Mouse (Mus musculus): ENCODE data around the gene Foxm1. TPM values are rescaled to one million over a fixed set of nuclear protein-coding genes. Genes with fewer than 3 reads are reported as not detected.
"Not testable (repeated sequence)": the region's sequence is repeated elsewhere in the genome, so short reads cannot be mapped to it uniquely, and the experiment has no call there.

Gene Foxm1
- polyA plus RNA-seq, 1 experiment: 5.5 TPM

DNA sequence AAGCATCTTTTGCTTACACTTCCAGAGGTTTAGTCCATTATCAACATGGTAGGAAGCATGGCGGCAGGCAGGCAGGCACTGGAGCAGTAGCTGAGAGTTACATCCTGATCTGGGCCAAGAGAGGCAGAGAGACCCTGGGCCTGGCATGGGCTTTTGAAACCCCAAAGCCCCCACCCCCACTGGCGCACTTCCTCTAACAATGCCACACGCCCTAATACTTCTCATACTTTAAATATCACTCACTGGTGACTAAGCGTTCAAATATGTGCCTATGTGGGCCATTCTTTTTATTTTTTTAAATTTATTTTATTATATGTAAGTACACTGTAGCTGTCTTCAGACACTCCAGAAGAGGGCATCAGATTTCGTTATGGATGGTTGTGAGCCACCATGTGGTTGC is 3.7 kb downstream of the Foxm1 start:
- Histone ChIP-seq H3K4me1 (ENCODE audit: control insufficient read depth, insufficient read depth, low read length) (peaks cover 3% of the 10 kb centered on the region; the same call in 1 of the 2 replicates), H3K4me3 (replicated peaks; ENCODE audit: extremely low read depth, low read depth, low read length) (no peak overlapping the region)
- no peak for DNase-seq
- no peak for TF ChIP-seq POLR2A (IDR thresholded peaks at IDR 0.05; ENCODE audit: borderline replicate concordance, extremely low read depth, low read depth, low read length)
- TF ChIP-seq CTCF (IDR thresholded peaks at IDR 0.05; ENCODE audit: insufficient read depth, low read length): no peak
- WGBS: 84% methylated on average over 5 of the region's 5 CpGs

DNA sequence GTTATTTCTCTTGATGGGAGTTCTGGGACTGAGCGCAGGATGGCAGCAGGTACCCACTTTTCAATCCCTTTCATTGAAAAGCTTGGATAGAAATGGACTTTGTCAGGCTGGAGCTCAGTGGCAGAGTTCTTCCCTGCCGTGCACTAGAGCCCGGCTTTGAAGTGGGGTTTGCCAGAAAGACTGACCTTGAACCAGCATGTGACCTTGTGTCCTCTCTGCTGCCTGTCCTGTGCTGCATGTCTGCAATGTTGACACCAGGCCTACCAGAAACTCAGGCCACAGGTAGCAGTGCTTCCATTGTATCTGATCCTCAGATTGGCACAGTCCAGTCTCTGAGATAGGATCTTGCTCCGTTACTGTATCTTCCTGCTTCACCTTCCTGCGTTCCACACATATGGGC is 7.3 kb downstream of the Foxm1 start:
- Histone ChIP-seq H3K4me3 (replicated peaks; ENCODE audit: extremely low read depth, low read depth, low read length) (no peak overlapping the region), H3K4me1 (ENCODE audit: control insufficient read depth, insufficient read depth, low read length) (no peaks in the 10 kb centered on the region)
- TF ChIP-seq CTCF (IDR thresholded peaks at IDR 0.05; ENCODE audit: insufficient read depth, low read length): no peak
- TF ChIP-seq POLR2A (IDR thresholded peaks at IDR 0.05; ENCODE audit: borderline replicate concordance, extremely low read depth, low read depth, low read length): no peak
- WGBS: 93% methylated on average over 5 of the region's 5 CpGs
- no peak for DNase-seq

DNA sequence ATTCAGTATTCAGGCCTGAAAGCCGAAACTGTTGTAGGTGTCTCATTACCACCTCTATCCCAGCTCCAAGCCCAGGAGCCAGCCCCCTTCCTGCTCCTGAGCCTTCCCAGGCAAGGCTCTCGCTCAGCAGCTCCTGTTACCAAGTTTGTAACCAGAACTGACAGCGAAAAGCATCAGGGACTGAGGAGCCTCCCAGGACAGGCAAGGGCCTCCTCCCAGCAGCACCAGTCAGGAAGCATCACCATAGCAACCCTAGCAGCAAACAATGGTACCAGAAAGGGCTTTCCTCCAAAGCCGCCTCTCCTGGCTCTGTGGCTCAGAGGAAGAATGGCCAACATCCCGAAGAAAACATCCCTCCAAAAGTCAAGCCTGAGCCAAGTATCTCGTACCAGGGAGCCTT is 12.4 kb downstream of the Foxm1 start, which contains the start of the genes Tex52 and Gm44596:
Gene Tex52 (plus strand): TSS at position 265 of the 400 bp plus-strand sequence.
Gene Gm44596 (plus strand): TSS at position 312 of the 400 bp plus-strand sequence.
- 32% methylated on average over 6 of the region's 6 CpGs for WGBS
- TF ChIP-seq CTCF (IDR thresholded peaks at IDR 0.05; ENCODE audit: insufficient read depth, low read length): no peak
- TF ChIP-seq POLR2A (IDR thresholded peaks at IDR 0.05; ENCODE audit: borderline replicate concordance, extremely low read depth, low read depth, low read length): no peak
- Histone ChIP-seq H3K4me1 (ENCODE audit: control insufficient read depth, insufficient read depth, low read length) (no peaks in the 10 kb centered on the region), H3K4me3 (replicated peaks; ENCODE audit: extremely low read depth, low read depth, low read length) (no peak within 1 kb of the TSS)
- DNase-seq: no peak

DNA sequence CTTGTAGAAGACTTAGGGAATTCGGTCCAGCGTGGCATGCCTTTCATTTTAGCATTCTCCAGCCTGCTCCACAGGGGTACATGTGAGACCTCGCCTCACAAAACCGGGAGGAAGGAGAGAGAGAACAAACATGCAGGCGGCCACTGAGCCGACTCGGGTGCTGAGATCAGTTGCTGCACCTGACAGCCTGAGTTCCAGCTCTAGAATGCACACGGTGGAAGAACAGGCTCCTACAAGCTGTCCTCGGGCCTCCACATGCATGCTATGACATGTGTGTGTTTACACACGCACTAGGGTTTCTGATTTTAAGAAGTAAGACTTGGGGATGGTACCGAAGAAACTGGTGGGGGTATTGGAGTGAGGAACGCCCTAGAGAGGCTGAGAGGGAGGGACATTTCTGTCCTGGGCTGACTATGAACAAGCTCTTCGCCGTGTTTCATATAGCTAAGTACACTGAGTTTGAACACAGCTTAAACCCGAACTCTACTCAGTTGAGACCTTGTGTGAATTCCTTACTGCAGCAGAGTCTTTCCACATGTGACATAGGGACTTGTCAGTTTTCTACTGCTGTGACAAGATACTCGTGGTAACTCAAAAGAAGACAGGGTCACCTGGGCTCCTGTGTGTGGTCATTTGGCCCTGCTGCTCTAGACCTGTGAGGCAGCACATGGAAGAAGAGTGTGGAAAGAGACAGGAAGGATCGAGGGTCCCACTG is 13.8 kb downstream of the Foxm1 start:
- no peak for DNase-seq
- TF ChIP-seq POLR2A (IDR thresholded peaks at IDR 0.05; ENCODE audit: borderline replicate concordance, extremely low read depth, low read depth, low read length): no peak
- TF ChIP-seq CTCF (IDR thresholded peaks at IDR 0.05; ENCODE audit: insufficient read depth, low read length): no peak
- H3K4me3 ChIP-seq (replicated peaks; ENCODE audit: extremely low read depth, low read depth, low read length): no peak overlapping the region
- H3K4me1 ChIP-seq (ENCODE audit: control insufficient read depth, insufficient read depth, low read length): no peaks in the 10 kb centered on the region
- 87% methylated on average over 17 of the region's 17 CpGs for WGBS

DNA sequence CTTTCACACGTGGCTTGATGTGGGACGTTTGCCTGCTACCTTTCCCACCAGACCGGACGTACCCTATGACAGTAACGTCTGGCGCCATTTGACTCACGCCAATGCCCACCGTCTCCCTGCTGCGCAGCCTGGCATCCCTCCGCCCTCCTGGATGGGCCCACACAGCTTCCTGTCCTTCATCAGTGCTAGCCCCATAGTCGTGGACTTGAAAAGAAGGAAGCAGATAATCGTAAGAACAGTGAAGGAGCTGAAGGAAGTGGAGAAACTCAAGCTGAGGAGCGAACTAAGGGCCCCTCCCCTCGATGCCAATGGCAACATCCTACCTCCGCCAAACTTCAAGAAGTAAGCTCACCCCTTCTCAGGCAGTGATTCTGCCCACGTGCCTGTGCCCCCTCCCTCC is 16.9 kb downstream of the Foxm1 start:
- DNase-seq: no peak
- WGBS: 80% methylated on average over 16 of the region's 16 CpGs
- no peak for TF ChIP-seq POLR2A (IDR thresholded peaks at IDR 0.05; ENCODE audit: borderline replicate concordance, extremely low read depth, low read depth, low read length)
- no peak for TF ChIP-seq CTCF (IDR thresholded peaks at IDR 0.05; ENCODE audit: insufficient read depth, low read length)
- H3K4me3 ChIP-seq (replicated peaks; ENCODE audit: extremely low read depth, low read depth, low read length): no peak overlapping the region
- H3K4me1 ChIP-seq (ENCODE audit: control insufficient read depth, insufficient read depth, low read length): no peaks in the 10 kb centered on the region

DNA sequence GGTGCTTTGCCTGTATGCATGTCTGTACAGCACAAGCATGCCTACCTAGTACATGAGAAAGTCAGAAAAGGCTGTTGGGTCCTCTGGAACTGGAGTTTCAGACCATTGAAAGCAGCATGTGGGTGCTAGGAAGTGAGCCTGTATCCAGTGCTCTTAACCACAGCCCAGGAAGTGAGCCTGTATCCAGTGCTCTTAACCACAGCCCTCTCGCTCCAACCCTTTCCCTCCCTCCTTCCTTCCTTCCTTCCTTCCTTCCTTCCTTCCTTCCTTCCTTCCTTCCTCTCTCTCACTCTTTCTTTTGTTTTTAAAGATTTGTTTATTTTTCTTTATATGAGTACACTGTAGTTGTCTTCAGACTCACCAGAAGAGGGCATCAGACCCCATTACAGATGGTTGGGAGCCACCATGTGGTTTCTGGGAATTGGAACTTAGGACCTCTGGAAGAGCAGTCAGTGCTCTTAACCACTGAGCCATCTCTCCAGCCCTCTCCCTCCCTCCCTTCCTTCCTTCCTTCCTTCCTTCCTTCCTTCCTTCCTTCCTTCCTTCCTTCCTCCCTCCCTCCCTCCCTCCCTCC is 17.9 kb downstream of the Foxm1 start:
- not testable (repeated sequence) for H3K4me3 ChIP-seq (replicated peaks; ENCODE audit: extremely low read depth, low read depth, low read length); DNase-seq; H3K4me1 ChIP-seq (ENCODE audit: control insufficient read depth, insufficient read depth, low read length)
- WGBS: 24% methylated on average over 1 of the region's 1 CpGs

DNA sequence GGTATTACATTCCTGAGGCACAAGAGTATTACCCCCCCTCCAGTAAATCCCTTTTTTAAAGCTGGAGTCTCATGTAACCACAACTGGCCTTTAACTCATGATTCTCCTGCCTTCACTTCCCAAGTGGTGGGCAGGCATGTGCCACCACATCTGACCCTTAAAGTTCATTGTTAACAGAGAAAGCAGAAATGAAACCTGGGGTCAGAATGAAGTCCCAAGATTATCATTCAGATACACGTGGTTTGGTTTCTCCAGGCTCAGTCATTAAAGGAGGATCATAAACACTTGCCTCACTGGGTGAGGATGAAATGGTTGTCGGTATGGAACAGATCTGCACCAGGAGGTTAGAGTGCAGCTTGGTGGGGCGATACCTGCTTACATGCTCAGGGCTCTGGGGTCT is 18.5 kb downstream of the Foxm1 start:
- TF ChIP-seq POLR2A (IDR thresholded peaks at IDR 0.05; ENCODE audit: borderline replicate concordance, extremely low read depth, low read depth, low read length) (no peak), CTCF (IDR thresholded peaks at IDR 0.05; ENCODE audit: insufficient read depth, low read length) (no peak)
- 60% methylated on average over 3 of the region's 3 CpGs for WGBS
- Histone ChIP-seq H3K4me1 (ENCODE audit: control insufficient read depth, insufficient read depth, low read length) (no peaks in the 10 kb centered on the region), H3K4me3 (replicated peaks; ENCODE audit: extremely low read depth, low read depth, low read length) (no peak overlapping the region)
- no peak for DNase-seq

DNA sequence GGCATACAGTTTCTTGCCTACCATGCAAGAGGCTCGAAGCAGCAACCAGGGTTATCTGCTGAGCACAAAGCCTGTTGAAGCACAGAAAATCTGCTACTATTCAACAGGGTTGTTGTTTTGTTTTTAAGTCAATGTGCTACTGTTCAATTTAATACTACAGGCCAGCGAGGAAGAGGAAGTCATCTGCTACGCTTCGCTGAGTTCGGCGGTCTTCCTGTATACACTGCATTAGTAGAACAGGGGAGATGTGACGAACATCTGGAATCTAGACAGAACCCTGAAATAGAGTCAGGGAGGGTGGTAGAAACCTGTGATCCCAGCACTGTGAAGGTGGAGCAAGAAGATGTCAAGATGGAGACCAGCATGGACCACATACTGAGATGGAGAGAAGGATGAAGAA is 21.0 kb downstream of the Foxm1 start:
- DNase-seq: no peak
- no peak for TF ChIP-seq CTCF (IDR thresholded peaks at IDR 0.05; ENCODE audit: insufficient read depth, low read length)
- TF ChIP-seq POLR2A (IDR thresholded peaks at IDR 0.05; ENCODE audit: borderline replicate concordance, extremely low read depth, low read depth, low read length): no peak
- WGBS: 56% methylated on average over 7 of the region's 7 CpGs

DNA sequence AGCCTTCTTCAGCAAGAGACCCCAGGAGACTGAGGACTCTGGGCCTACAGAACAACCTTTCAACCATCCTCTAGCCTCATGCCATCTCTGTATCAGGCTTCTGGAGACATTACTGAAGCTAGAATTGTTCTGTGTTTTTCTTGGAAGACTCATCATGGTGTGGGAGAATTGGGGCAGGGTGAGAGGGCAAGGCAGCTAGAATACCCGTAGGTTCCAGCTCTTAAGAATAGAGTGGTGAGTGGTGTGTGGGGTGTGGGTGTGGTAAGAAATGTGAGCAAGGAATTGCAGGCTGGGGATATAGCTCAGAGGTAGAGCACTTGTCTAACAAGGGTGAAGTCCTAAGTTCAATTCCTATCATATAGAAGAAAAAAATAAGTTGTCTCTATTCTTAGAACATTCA is 22.3 kb downstream of the Foxm1 start:
- Histone ChIP-seq H3K4me1 (ENCODE audit: control insufficient read depth, insufficient read depth, low read length) (no peaks in the 10 kb centered on the region), H3K4me3 (replicated peaks; ENCODE audit: extremely low read depth, low read depth, low read length) (no peak overlapping the region)
- no peak for DNase-seq
- WGBS: 68% methylated on average over 1 of the region's 1 CpGs
- TF ChIP-seq POLR2A (IDR thresholded peaks at IDR 0.05; ENCODE audit: borderline replicate concordance, extremely low read depth, low read depth, low read length) (no peak), CTCF (IDR thresholded peaks at IDR 0.05; ENCODE audit: insufficient read depth, low read length) (no peak)

More for the DNA sequence above, 21.0 kb downstream of the Foxm1 start:
- H3K4me1 ChIP-seq (ENCODE audit: control insufficient read depth, insufficient read depth, low read length): no peaks in the 10 kb centered on the region
- H3K4me3 ChIP-seq (replicated peaks; ENCODE audit: extremely low read depth, low read depth, low read length): no peak overlapping the region

DNA sequence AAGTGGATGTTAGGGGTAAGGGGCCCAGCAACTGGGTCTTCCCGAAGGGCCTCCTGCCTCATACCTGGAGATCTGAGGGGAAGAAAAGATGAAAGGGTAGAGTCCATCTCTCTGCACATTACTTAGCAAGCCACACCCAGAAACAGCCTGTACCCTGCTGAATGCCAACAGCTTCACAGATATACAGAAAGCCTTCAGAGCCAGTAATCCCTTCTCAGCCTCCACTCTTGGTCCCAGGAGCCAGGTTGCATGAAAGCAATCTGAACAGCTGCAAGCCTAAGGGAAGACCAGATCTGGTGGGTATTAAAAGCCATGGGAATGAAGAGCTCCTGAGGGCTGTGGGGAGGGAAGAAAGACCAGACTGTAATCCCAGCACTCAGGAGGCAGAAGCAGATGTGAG is 26.4 kb downstream of the Foxm1 start:
- Histone ChIP-seq H3K4me1 (ENCODE audit: control insufficient read depth, insufficient read depth, low read length) (no peaks in the 10 kb centered on the region), H3K4me3 (replicated peaks; ENCODE audit: extremely low read depth, low read depth, low read length) (no peak overlapping the region)
- TF ChIP-seq POLR2A (IDR thresholded peaks at IDR 0.05; ENCODE audit: borderline replicate concordance, extremely low read depth, low read depth, low read length) (no peak), CTCF (IDR thresholded peaks at IDR 0.05; ENCODE audit: insufficient read depth, low read length) (no peak)
- no peak for DNase-seq
- 82% methylated on average over 1 of the region's 1 CpGs for WGBS
